Mouse (Mus musculus) brain, adult 2 months (tissue): ENCODE results near the gene Trpd52l3.

ENCODE experiments used
- DNase-seq: peaks from one replicate; pipeline ENCODE4 v3.0.0; 2011; ENCODE audit warnings: low read depth, low spot score

Gene Trpd52l3

DNA sequence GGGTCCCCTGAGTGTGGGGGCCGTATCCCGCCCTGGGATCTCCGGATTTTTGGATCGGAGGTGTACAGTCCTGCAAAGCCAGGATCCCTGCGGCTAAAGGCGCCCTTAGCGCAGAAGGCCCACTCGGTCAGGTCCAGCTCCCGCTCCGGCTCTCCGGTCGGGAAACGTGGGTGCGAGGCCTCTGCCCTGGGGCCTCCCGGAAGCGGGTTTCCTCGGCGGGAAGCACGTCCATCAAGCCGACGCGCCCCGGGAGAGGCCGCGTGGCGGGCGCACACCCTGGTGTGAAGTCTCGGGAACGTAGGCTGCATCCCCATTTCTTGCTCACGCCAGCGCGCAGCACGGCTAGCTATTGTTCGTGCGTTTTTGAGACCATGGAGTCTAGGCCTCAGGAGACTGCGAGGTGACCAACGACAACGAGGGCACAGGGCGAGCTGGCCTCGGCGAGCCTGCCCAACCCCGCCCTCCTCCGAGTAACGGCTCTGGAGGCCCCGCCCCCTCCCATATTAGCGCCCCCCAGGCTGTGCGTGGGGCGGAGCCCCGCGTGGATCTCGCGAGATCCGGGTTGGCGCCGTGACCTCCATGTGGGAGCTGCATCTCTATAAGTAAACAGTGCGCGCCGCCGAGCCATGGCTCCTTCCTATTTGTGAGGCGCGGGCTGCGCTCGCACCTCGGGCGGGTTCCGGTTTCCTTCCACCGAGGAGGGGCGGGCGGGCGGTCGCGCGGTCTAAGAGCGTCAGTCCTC lies 26.5 kb downstream of the Trpd52l3 start, which contains the start of gene Uhrf2:
Gene Uhrf2, plus strand, starts transcription at position 620 of the 742 bp plus-strand sequence.
- peak; percentile 97 for DNase-seq

DNA sequence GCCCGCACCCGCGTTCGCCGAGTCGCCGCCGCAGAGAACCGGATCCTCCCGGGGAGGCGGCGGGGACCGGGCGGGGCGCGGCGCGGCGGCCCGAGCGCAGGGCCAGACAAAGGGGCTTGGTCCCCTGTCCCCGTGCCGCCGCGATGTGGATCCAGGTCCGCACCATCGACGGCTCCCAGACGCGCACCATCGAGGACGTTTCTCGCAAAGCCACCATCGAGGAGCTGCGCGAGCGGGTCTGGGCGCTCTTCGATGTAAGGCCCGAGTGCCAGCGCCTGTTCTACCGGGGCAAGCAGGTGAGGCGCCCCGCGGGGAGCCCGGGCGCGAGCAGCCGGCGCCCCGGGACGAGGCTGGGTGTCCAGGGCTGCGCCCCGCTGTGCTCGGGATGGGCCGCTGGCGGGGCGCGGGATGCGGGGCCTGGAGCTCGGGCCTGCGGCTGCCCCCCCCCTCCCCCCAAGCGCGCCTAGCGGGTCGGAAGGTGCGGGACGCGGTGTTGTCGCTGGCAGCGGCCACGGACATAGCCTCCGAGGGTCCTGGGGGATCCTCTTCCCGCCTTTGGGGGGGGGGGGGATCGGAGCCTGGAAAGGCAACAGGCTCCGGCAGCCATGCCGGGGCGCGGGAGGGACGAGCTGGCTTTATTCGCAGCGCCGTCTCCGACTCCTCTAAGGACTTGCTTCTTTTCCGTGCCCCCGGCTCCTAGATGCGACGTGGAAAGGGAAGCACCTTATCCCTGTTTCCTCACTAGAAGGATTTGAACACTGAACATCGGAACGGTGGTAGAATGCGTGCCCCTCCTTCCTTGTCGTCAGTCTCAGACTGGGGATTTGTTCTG lies 27.3 kb downstream of the Trpd52l3 start:
- DNase-seq: peak; percentile 35

GRCm38 (mm10) chr19:30031468-30031931 lies 27.9 kb downstream of the Trpd52l3 start:
- DNase-seq: peak; percentile 18

DNA sequence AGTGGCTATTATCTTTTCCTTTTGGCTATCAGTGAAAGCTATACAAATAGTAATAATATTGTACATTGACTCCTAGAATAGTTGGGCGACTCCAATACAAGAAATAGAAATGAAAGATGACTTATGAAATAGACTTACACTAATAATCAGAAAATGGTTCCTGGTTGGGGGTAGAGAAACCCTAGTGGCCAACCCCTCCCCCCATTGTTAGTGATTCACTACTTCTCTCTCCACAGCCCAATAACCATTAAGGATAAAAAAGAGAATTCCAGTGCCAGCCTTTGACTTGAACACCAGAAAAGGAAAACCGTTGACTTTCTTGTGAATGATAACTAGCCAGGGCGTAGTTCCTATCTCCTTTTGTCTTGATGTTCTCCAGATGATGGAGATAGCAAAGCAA lies 28.6 kb downstream of the Trpd52l3 start:
- no peak for DNase-seq

DNA sequence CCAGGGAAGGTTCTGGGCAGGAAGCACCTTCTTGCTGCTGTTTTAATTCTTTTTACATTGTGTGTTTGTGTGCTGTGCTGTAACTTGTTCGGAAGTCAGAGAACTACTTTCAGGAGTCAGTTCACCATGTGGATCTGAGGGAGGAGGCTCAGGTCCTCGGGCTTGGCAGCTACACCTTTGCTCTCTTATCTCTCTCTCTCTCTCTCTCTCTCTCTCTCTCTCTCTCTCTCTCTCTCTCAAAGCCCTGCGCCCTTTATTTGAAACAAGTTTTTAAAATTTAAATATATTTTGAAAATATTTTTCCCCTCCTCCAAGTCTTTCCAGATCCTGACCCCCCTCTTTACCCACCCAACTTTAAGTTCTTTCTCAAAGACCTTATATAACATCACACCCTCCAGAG lies 31.8 kb downstream of the Trpd52l3 start:
- DNase-seq: no peak

DNA sequence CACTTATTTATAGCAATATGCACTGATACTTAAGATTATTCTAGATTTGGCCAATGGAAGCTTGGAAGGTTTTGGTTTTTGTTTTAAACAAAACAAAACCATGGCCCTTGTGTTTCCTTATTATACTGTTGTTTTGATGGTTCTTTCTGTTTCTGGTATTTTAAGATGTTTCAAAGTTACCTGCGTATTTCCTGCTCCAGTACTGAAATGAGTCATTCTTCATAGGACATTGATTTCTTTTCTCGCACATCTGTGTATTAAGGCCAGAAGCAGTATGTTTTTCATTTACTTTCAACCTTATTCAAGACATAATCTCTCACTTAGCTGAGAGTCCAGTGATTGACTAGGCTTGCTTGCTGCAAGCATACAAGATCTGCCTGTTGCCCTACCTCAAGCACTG lies 40.1 kb downstream of the Trpd52l3 start:
- DNase-seq: no peak

- no peak for DNase-seq
These were observed 41.0 kb downstream of the Trpd52l3 start for GRCm38 (mm10) chr19:30044630-30045029.

GRCm38 (mm10) chr19:30045857-30046256 lies 42.3 kb downstream of the Trpd52l3 start:
- DNase-seq: peak; percentile 20

- DNase-seq: no peak
These were observed 47.0 kb downstream of the Trpd52l3 start for GRCm38 (mm10) chr19:30050584-30050983.

- no peak for DNase-seq
These were observed 47.9 kb downstream of the Trpd52l3 start for GRCm38 (mm10) chr19:30051479-30051878.

- no peak for DNase-seq
These were observed 50.6 kb downstream of the Trpd52l3 start for GRCm38 (mm10) chr19:30054218-30054617.
